Mouse (Mus musculus) embryonic fibroblast, embryonic 13.5 days (primary cell): ENCODE measurements around the gene Frmd8.

Experiments used
- CTCF ChIP-seq: IDR thresholded peaks from 2 replicates; pipeline ENCODE4 v1.5.1; 2011; ENCODE audit warnings: mild to moderate bottlenecking, control low read depth, low read length, moderate library complexity, borderline replicate concordance; ENCODE audit not compliant: insufficient read depth
- POLR2A ChIP-seq: IDR thresholded peaks from 2 replicates; pipeline ENCODE4 v1.6.1; 2011; ENCODE audit warnings: low read depth, mild to moderate bottlenecking, control low read depth, low read length, moderate library complexity

DNA sequence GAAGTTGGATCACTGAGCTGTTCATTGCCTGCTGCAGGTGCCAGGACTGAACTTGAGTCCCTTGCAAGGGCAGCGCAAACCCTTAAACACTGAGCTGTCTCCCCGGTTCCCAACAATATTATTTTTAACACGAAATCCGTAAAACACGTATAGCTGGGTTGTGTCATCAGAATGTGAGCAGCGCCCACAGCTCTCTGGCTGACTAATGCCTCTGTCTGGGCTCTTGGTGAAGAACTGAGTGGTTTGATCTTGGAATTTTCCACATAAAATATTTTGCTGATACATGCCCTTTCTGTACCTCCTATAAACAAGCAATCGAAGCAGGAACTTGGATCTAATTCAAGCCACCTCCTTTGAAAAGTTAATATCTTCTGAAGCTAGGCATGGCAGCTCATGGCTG, 60.1 kb downstream of the Frmd8 start:
- TF ChIP-seq POLR2A (peak; percentile 38; the same call in 1 of the 2 replicates), CTCF (no peak)
